Mouse (Mus musculus): ENCODE measurements around the gene Pigr. TPM values are rescaled to one million over a fixed set of nuclear protein-coding genes. Genes with fewer than 3 reads are reported as not detected.

Pigr gene
- total RNA-seq, 1 experiment from 2014 or later = 5.1 TPM

DNA sequence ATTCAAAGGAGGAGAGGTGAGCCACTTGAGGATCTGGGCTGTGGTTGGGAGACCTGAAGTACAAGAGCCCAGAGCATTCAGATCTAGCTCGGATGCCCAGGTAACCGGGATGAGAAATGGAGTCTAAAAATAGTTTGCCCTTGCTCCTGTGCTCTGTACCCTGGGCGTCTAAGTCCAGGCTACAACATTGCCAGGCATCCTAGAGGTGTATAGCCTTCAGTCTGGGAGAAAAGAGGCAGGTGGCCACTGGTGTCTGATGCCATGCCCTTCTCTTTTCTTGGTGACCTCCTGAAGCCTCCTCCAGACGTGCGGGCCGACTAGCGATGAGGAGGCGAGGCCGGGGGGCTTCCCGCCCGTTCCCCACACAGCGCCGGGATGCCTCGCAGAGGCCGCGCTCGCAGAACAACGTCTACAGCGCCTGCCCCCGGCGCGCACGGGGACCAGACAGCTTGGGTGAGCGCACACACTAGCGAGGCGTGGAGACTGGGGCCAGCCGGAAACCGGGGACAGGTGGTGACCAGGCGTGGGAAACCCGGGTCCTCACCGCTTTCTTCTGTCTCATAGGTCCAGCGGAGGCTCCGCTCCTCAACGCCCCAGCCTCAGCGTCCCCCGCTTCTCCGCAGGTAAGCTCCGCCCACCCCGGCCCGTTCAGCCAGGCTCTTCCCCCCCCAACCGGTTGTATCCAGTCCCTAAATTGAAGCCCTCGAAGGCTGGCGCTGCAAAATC is 51.6 kb downstream of the Pigr start:
- DNase-seq = peak; percentile 26

DNA sequence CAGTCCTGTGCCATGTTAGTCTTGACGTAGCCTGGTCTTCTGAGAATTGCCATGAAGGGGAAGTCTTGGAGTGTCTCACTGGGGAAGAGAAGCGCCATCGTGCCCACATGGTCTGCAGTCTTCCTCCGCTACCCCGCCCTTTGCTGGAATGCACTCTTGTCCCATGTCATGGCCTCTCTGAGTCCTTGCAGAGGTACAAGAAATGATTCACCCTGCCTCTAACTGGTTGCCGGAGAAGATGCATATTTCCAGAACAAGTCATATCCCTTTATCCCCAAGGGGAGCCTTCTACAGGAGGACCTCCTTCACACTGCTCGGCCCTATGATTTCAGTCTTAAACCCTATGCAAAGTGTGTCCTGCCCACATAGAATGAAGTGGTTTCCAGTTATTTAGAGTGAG is 53.4 kb downstream of the Pigr start:
- no peak for DNase-seq

DNA sequence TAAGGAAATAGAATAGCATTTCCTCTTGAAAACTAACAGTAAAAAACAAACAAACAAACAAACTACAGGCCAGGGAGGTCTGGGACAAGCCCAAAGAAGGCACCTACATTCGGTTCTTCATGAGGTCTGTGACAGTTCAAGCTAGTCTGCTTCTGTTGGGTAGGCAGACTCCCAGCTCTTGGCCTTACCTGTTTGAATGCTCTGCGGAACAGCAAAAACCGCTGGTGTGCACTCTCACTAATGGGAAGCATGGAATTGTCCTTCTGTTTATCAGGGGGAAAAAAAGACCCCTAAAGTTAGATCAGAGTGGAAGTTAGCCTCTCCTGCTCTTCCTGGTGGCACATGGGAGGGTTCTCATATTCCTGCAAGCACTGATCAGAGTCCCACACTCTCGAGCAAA is 56.7 kb downstream of the Pigr start:
- DNase-seq = no peak

- DNase-seq = no peak
Observed at GRCm38 (mm10) chr1:130887354-130887753, 60.9 kb downstream of the Pigr start, which contains the start of gene Il24. Il24 (minus strand) TSS chr1:130887454.

GRCm38 (mm10) chr1:130892446-130892845 is 66.0 kb downstream of the Pigr start:
- DNase-seq = peak; percentile 77

DNA sequence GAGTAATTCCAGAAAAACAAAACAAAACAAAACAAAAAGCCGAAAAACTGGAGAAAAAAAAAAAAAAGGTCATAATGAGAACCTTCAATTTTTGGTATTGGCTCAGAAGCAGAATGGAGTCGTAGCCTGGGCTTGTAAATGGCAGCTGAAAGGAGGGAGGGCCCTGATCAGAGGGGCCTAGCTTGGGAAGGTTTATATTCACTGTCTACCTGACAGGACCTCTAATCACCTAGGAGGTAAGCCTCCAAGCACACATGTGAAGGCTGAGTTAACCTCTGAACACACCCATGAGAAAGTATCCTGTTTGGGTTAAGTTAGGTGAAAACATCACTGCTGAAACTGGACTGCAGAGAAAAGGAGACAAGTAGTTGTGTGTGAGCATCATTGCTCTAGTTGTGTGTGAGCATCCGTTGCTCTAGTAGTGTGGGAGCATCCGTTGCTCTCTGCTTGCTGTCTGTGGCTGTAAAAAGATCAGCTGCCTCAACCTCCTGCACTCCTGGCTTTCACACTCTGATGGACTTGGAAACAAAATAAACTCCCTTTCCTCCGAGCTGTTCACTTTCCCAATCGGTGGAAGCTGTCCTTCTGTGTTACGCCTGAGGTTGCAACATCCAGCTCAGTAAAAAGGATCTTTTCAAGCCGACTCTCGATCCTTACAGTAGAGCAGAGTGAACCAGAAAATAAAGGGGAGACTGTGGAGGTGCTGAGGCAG is 67.0 kb downstream of the Pigr start:
- DNase-seq = no peak

DNA sequence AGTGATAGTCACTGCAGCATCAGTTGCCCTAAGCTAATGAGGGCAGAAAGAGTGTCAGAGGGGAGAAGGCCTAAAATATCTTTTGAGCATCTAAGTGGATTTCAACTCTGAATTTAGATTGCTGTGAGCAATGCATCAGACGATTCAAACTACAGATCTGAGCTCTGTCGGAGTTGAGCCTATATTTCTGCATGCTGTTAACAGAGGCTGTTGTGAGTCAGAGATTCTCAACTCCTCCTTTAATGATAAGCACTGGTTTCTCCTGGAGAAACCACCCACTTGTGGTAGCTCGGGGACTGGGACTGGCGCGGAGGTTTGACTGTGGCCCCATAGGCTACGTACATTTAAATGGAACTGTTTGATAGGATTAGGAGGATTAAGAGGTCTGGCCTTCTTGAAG is 68.0 kb downstream of the Pigr start:
- no peak for DNase-seq

Other genes with a start within 250 kb of the Pigr start
- not detected in 2 replicates for gene Zp3r, start 197.1 kb upstream of the Pigr start, total RNA-seq (2021)
- 1.7 and 31.3 TPM in 2 replicates for gene C4bp, start 165.1 kb upstream of the Pigr start, total RNA-seq (2021)
- gene Gm29427, start 110.9 kb upstream of the Pigr start, total RNA-seq (2021) = not detected in 2 replicates
- 9.8 and 10.1 TPM in 2 replicates for gene Yod1, start 109.4 kb upstream of the Pigr start, total RNA-seq (2021)
- 19.5 and 23.1 TPM in 2 replicates for gene Pfkfb2, start 97.4 kb upstream of the Pigr start, total RNA-seq (2021)
- 2.1 and 2.7 TPM in 2 replicates for gene AA986860, start 94.7 kb upstream of the Pigr start, total RNA-seq (2021)
- gene Fcamr, start 25.8 kb upstream of the Pigr start, total RNA-seq (2021) = not detected in 2 replicates
- gene Fcmr, start 39.0 kb downstream of the Pigr start, total RNA-seq (2021) = 2.6 and 17.6 TPM in 2 replicates
- gene Il24, start 60.8 kb downstream of the Pigr start, total RNA-seq (2021) = not detected in 2 replicates
- not detected in 2 replicates for gene Il20, start 84.8 kb downstream of the Pigr start, total RNA-seq (2021)
- not detected in 2 replicates for gene Il19, start 113.4 kb downstream of the Pigr start, total RNA-seq (2021)
- gene Il10, start 193.2 kb downstream of the Pigr start, total RNA-seq (2021) = 0.38 TPM in 1 of 2 replicates, not detected in the other

All from adrenal gland, postnatal 14 days (tissue).